Mouse (Mus musculus) lung, postnatal 0 days (tissue): ENCODE results near the gene Trip11.
"Not testable (repeated sequence)": the region's sequence is repeated elsewhere in the genome, so short reads cannot be mapped to it uniquely, and the experiment has no call there.

ENCODE experiments used
- CTCF ChIP-seq: IDR thresholded peaks from 2 replicates; pipeline ENCODE4 v1.5.1; 2016; ENCODE audit warnings: antibody characterized with exemption, mild to moderate bottlenecking
- EP300 ChIP-seq: IDR thresholded peaks from 2 replicates; pipeline ENCODE4 v1.6.1; 2016; ENCODE audit warnings: antibody characterized with exemption, mild to moderate bottlenecking, control low read depth

- TF ChIP-seq CTCF, EP300: not testable (repeated sequence)
Measured at GRCm38 (mm10) chr12:101958960-101959780, 46.1 kb upstream of the Trip11 start.
